Mouse (Mus musculus): ENCODE measurements around the gene Gm11099. TPM values are rescaled to one million over a fixed set of nuclear protein-coding genes. Genes with fewer than 3 reads are reported as not detected.

The Gm11099 gene
- polyA plus RNA-seq, 2 experiments = not detected

DNA sequence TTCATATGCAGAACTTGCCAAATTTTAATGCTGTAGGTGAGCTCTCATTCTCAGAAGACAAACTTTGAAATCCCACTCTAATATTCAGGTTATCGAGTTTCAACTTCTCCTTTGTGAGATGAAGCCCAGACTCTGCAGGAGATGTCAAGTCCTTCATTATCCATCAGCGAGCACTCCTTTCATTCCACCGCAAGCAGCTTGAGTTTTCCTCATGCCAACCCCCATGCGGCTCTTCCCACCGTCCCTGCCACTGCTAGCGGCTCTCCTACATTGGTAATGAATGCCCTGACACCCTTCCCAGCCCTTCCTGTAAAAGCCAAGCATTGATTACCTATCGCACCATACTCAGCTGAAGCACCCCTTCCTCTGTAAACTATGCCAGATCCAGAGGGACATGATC lies 89.6 kb downstream of the Gm11099 start:
- TF ChIP-seq POLR2A (IDR thresholded peaks at IDR 0.05; ENCODE audit: borderline replicate concordance, extremely low read depth, insufficient read depth, insufficient read length) = no peak
- Histone ChIP-seq H3K27ac (replicated peaks; ENCODE audit: low read depth, low read length) (no peak overlapping the region), H3K9me3 (ENCODE audit: control insufficient read depth, low read length) (no peaks in the 10 kb centered on the region), H3K9ac (ENCODE audit: low read depth, low read length, severe bottlenecking) (no peak overlapping the region), H3K36me3 (ENCODE audit: control insufficient read depth, insufficient read depth, low read length) (no peaks in the 10 kb centered on the region), H3K27me3 (ENCODE audit: control insufficient read depth, insufficient read depth, low read length) (no peaks in the 10 kb centered on the region), H3K4me2 (replicated peaks; ENCODE audit: low read depth, low read length, severe bottlenecking) (no peak overlapping the region), H3K4me1 (ENCODE audit: control insufficient read depth, insufficient read depth, low read length) (no peaks in the 10 kb centered on the region), H3K4me3 (replicated peaks; ENCODE audit: low read length) (no peak overlapping the region)
- WGBS = 78% methylated on average over 7 of the region's 7 CpGs
- ATAC-seq (ENCODE audit: low FRiP score, low read depth) (no peak), DNase-seq (ENCODE audit: low spot score) (no peak)

GRCm38 (mm10) chr2:58952101-58952500 lies 92.9 kb downstream of the Gm11099 start:
- Histone ChIP-seq H3K27ac (replicated peaks; ENCODE audit: low read depth, low read length) (no peak overlapping the region), H3K4me1 (ENCODE audit: control insufficient read depth, insufficient read depth, low read length) (no peaks in the 10 kb centered on the region), H3K9me3 (ENCODE audit: control insufficient read depth, low read length) (peaks cover 6% of the 10 kb centered on the region; the same call in 1 of the 2 replicates), H3K36me3 (ENCODE audit: control insufficient read depth, insufficient read depth, low read length) (no peaks in the 10 kb centered on the region), H3K9ac (ENCODE audit: low read depth, low read length, severe bottlenecking) (no peak overlapping the region), H3K4me2 (replicated peaks; ENCODE audit: low read depth, low read length, severe bottlenecking) (no peak overlapping the region), H3K27me3 (ENCODE audit: control insufficient read depth, insufficient read depth, low read length) (no peaks in the 10 kb centered on the region), H3K4me3 (replicated peaks; ENCODE audit: low read length) (no peak overlapping the region)
- DNase-seq (ENCODE audit: low spot score) (no peak), ATAC-seq (ENCODE audit: low FRiP score, low read depth) (no peak)
- 81% methylated on average over 3 of the region's 3 CpGs for WGBS
- TF ChIP-seq POLR2A (IDR thresholded peaks at IDR 0.05; ENCODE audit: borderline replicate concordance, extremely low read depth, insufficient read depth, insufficient read length) = no peak

GRCm38 (mm10) chr2:58956351-58956750 lies 97.1 kb downstream of the Gm11099 start:
- DNase-seq (ENCODE audit: low spot score) (no peak), ATAC-seq (ENCODE audit: low FRiP score, low read depth) (no peak)
- no peak for TF ChIP-seq POLR2A (IDR thresholded peaks at IDR 0.05; ENCODE audit: borderline replicate concordance, extremely low read depth, insufficient read depth, insufficient read length)
- H3K4me2 ChIP-seq (replicated peaks; ENCODE audit: low read depth, low read length, severe bottlenecking) = no peak overlapping the region
- WGBS = 89% methylated on average over 2 of the region's 2 CpGs
- H3K9ac ChIP-seq (ENCODE audit: low read depth, low read length, severe bottlenecking) = no peak overlapping the region
- no peaks in the 10 kb centered on the region for H3K27me3 ChIP-seq (ENCODE audit: control insufficient read depth, insufficient read depth, low read length)
- no peaks in the 10 kb centered on the region for H3K36me3 ChIP-seq (ENCODE audit: control insufficient read depth, insufficient read depth, low read length)
- H3K4me3 ChIP-seq (replicated peaks; ENCODE audit: low read length) = no peak overlapping the region
- peaks cover 6% of the 10 kb centered on the region; the same call in 1 of the 2 replicates for H3K9me3 ChIP-seq (ENCODE audit: control insufficient read depth, low read length)
- H3K27ac ChIP-seq (replicated peaks; ENCODE audit: low read depth, low read length) = no peak overlapping the region
- no peaks in the 10 kb centered on the region for H3K4me1 ChIP-seq (ENCODE audit: control insufficient read depth, insufficient read depth, low read length)

GRCm38 (mm10) chr2:58956770-58957300 lies 97.6 kb downstream of the Gm11099 start:
- DNase-seq (ENCODE audit: low spot score) (no peak), ATAC-seq (ENCODE audit: low FRiP score, low read depth) (no peak)
- no peak overlapping the region for H3K4me3 ChIP-seq (replicated peaks; ENCODE audit: low read length)
- H3K4me2 ChIP-seq (replicated peaks; ENCODE audit: low read depth, low read length, severe bottlenecking) = no peak overlapping the region
- WGBS = 81% methylated on average over 2 of the region's 2 CpGs
- no peaks in the 10 kb centered on the region for H3K36me3 ChIP-seq (ENCODE audit: control insufficient read depth, insufficient read depth, low read length)
- no peaks in the 10 kb centered on the region for H3K27me3 ChIP-seq (ENCODE audit: control insufficient read depth, insufficient read depth, low read length)
- H3K9me3 ChIP-seq (ENCODE audit: control insufficient read depth, low read length) = peaks cover 6% of the 10 kb centered on the region; the same call in 1 of the 2 replicates
- H3K27ac ChIP-seq (replicated peaks; ENCODE audit: low read depth, low read length) = no peak overlapping the region
- TF ChIP-seq POLR2A (IDR thresholded peaks at IDR 0.05; ENCODE audit: borderline replicate concordance, extremely low read depth, insufficient read depth, insufficient read length) = no peak
- H3K9ac ChIP-seq (ENCODE audit: low read depth, low read length, severe bottlenecking) = no peak overlapping the region
- no peaks in the 10 kb centered on the region for H3K4me1 ChIP-seq (ENCODE audit: control insufficient read depth, insufficient read depth, low read length)
